Mouse (Mus musculus): ENCODE data around the gene Gm3952. TPM values are rescaled to one million over a fixed set of nuclear protein-coding genes. Genes with fewer than 3 reads are reported as not detected.

Gene Gm3952
- polyA plus RNA-seq, 1 experiment from 2014 or later: not detected

DNA sequence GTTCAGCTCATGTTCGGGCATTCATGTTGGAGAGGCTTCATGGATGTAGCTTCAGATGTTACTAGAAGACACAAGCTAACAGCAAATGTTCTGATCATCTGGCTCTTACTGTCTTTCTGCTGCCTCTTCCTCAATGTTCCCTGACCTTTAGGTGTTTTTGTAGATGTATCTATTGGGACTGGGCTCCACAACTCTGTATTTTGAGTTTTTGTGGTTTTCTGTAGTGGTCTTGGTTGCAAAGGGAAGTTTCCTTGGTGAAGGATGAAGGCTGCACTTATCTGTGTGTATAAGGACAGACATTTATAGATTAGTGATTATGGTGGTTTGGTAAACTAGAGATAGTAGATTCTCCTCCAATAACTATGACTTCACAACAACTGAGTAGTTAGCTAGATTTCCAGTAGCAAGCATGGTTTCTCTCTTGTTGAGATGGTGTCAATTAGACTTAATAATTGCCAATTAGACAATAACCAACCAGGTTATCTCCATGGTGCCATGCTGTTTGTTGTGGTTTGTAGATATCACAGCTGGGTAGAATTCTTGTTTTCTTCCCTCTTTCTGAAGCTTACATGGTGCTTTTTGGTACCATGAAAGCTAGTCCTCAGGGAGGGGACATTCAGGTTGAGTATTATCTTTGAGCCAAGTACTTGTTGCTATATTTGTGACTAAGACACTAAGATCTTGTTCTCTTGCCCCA is 101.6 kb downstream of the Gm3952 start:
- no peak for ATAC-seq (ENCODE audit: low FRiP score, low read depth)
- 0 out of 2 replicates have a peak, but pooled peaks cover 2% of the 10 kb centered on the region for H3K4me1 ChIP-seq
- WGBS: 90% methylated on average over 1 of the region's 1 CpGs
- no peaks in the 10 kb centered on the region for H3K9me3 ChIP-seq
- H3K9ac ChIP-seq (replicated peaks): no peak overlapping the region
- no peak overlapping the region for H3K4me2 ChIP-seq (replicated peaks)
- H3K4me3 ChIP-seq: no peak overlapping the region
- no peak overlapping the region for H3K27ac ChIP-seq (replicated peaks)
- H3K27me3 ChIP-seq: no peaks in the 10 kb centered on the region
- H3K36me3 ChIP-seq: no peaks in the 10 kb centered on the region

Other genes starting within 250 kb of the Gm3952 start
- gene Itgb1, start 113.0 kb downstream of the Gm3952 start, polyA plus RNA-seq (2016; fragmentation: Nextera tagmentation; extraction: Ambion mirVana): 148 and 149 TPM in 2 replicates

All from midbrain, embryonic 12.5 days (tissue).